20 mouse cellular contexts compared by ENCODE assay signal in genomic region chr5:44386176-44386575, GRCm38 (mm10).
DNase-seq lines count a peak whose midpoint lies in the region; ATAC-seq lines count a peak whose summit lies in the region.
"Had no signal": no experiment of that assay in that cellular context is flagged by ENCODE, and none has a peak within 500 bp of the region (broad histone marks: within the 10 kb centered on the region; RNA-seq: fewer than 3 reads in every experiment).

No protein-coding gene starts in this region.

- no peak overlapping the region for H3K4me3 ChIP-seq in embryonic facial prominence, embryonic 13.5 days
- no peak overlapping the region for H3K4me3 ChIP-seq in limb, embryonic 12.5 days (replicated peaks)
- H3K4me3 ChIP-seq: kidney, embryonic 15.5 days; left cerebral cortex, adult 2 months; neural tube, embryonic 13.5 days had no signal

- no peaks in the 10 kb centered on the region for H3K27me3 ChIP-seq in embryonic facial prominence, embryonic 13.5 days
- H3K27me3 ChIP-seq in limb, embryonic 12.5 days, result no peaks in the 10 kb centered on the region
- H3K27me3 ChIP-seq: kidney, embryonic 15.5 days; neural tube, embryonic 13.5 days had no signal

- peaks cover 21% of the 10 kb centered on the region for H3K4me1 ChIP-seq in embryonic facial prominence, embryonic 13.5 days
- H3K4me1 ChIP-seq in limb, embryonic 12.5 days (replicated peaks), result peaks cover 18% of the 10 kb centered on the region
- H3K4me1 ChIP-seq: kidney, embryonic 15.5 days; neural tube, embryonic 13.5 days had no signal

- no peaks in the 10 kb centered on the region for H3K9me3 ChIP-seq in embryonic facial prominence, embryonic 13.5 days
- no peaks in the 10 kb centered on the region for H3K9me3 ChIP-seq in limb, embryonic 12.5 days
- H3K9me3 ChIP-seq: kidney, embryonic 15.5 days; neural tube, embryonic 13.5 days had no signal

- peak overlapping the region; percentile 78 for H3K27ac ChIP-seq in embryonic facial prominence, embryonic 13.5 days
- H3K27ac ChIP-seq in limb, embryonic 12.5 days, result peak overlapping the region; percentile 53; the same call in 1 of the 2 replicates
- H3K27ac ChIP-seq: kidney, embryonic 15.5 days; left cerebral cortex, adult 2 months; macrophage; neural tube, embryonic 13.5 days had no signal

- H3K4me2 ChIP-seq in embryonic facial prominence, embryonic 13.5 days, result peak overlapping the region; percentile 17
- H3K4me2 ChIP-seq in limb, embryonic 12.5 days, result no peak overlapping the region
- H3K4me2 ChIP-seq: kidney, embryonic 15.5 days; neural tube, embryonic 13.5 days had no signal

- no peak for ATAC-seq in embryonic facial prominence, embryonic 13.5 days (ENCODE audit: insufficient number of reproducible peaks, insufficient read depth, low FRiP score, low TSS enrichment, low read depth)
- no peak for ATAC-seq in limb, embryonic 12.5 days (ENCODE audit: insufficient number of reproducible peaks, insufficient read depth, low FRiP score, low TSS enrichment, low read depth)
- ATAC-seq: forebrain, postnatal 0 days; inflammation-experienced regulatory T-cells, adult 6 months; midbrain, embryonic 16.5 days had no signal

- DNase-seq in gastrocnemius, adult 18-20 months (ENCODE audit: low spot score), result peak; percentile 11
- no peak for DNase-seq in gastrocnemius, postnatal 25 days
- DNase-seq in Muller cell, postnatal 12 days (ENCODE audit: inconsistent ontology term), result peak; percentile 1
- no peak for DNase-seq in thymus, postnatal 14 days
- DNase-seq in kidney, postnatal 10 days, result no peak
- DNase-seq in layer of hippocampus, postnatal 10 days (ENCODE audit: low spot score in 2 of 2), result no peak
- DNase-seq: adrenal gland, postnatal 36 days; cerebellum, postnatal 14 days; forebrain, postnatal 0 days; lung, adult 2 months; spleen, adult 18-20 months; thymus, postnatal 25 days had no signal

- 13% methylated on average over 6 of the region's 6 CpGs for WGBS in embryonic facial prominence, embryonic 13.5 days
- 21% methylated on average over 6 of the region's 6 CpGs for WGBS in limb, embryonic 12.5 days

- H3K9ac ChIP-seq in embryonic facial prominence, embryonic 13.5 days, result no peak overlapping the region
- no peak overlapping the region for H3K9ac ChIP-seq in limb, embryonic 12.5 days (replicated peaks)
- H3K9ac ChIP-seq: forebrain, postnatal 0 days; kidney, embryonic 15.5 days; neural tube, embryonic 13.5 days had no signal

- no peaks in the 10 kb centered on the region for H3K36me3 ChIP-seq in embryonic facial prominence, embryonic 13.5 days
- no peaks in the 10 kb centered on the region for H3K36me3 ChIP-seq in limb, embryonic 12.5 days
- H3K36me3 ChIP-seq: kidney, embryonic 15.5 days; neural tube, embryonic 13.5 days had no signal

Comparison
In these comparisons a context has a peak if more than half of its experiments do, and no peak if none do; other contexts are left out.
1. DNase-seq: peak in gastrocnemius, adult 18-20 months (single experiment) and Muller cell, postnatal 12 days (single experiment); none in gastrocnemius, postnatal 25 days (single experiment), thymus, postnatal 14 days (single experiment), kidney, postnatal 10 days (single experiment) and layer of hippocampus, postnatal 10 days (0 of 2).